ENCODE assay signal across 8 mouse cellular contexts in the genomic region with DNA sequence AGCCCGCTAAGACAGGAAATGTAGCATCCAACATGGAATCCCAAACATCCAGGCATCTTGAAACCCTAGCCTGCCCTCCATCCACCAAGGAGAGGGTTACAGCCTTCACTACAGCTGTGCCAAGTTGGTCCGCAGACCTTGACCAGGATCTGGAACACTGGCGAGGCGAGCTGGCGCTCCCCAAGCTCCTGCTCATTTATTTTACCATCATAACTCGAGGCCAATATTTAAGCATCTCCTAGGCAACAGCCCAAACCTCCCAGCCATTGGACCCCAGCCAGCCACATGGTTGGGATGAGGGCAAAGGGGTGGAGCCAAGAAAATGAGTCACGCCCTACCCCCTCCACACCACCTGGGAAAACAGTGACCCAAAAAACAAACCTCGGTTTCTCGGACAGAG. TPM values are rescaled to one million over a fixed set of nuclear protein-coding genes. Genes with fewer than 3 reads are reported as not detected.
DNase-seq lines count a peak whose midpoint lies in the region; ATAC-seq and TF ChIP-seq lines count a peak whose summit lies in the region.

No protein-coding gene starts in this region.

- peak; percentile 49 for DNase-seq in hindbrain, embryonic 10.5 days (ENCODE audit: low spot score)
- peak; percentile 33 for DNase-seq in brain, adult 2 months (ENCODE audit: low read depth, low spot score)
- peak; percentile 59 to 61 for DNase-seq in gastrocnemius, adult 8-10 months (ENCODE audit: low spot score in 2 of 2)
- no peak for DNase-seq in frontal cortex, adult 2 months (ENCODE audit: extremely low spot score in 1 of 2, low spot score in 1 of 2)

- H3K79me2 ChIP-seq in myocyte (ENCODE audit: control insufficient read depth, insufficient read depth): no peaks in the 10 kb centered on the region

- H3K4me1 ChIP-seq in hindbrain, embryonic 10.5 days (replicated peaks): peaks cover 22% of the 10 kb centered on the region
- peaks cover 11% of the 10 kb centered on the region for H3K4me1 ChIP-seq in hindbrain, embryonic 13.5 days (replicated peaks)
- 0 out of 2 replicates have a peak, but pooled peaks cover 3% of the 10 kb centered on the region for H3K4me1 ChIP-seq in kidney, embryonic 14.5 days (ENCODE audit: control insufficient read depth, insufficient read depth, low read length)

- no peaks in the 10 kb centered on the region for H3K27me3 ChIP-seq in hindbrain, embryonic 10.5 days (ENCODE audit: insufficient read depth, poor library complexity, severe bottlenecking)
- no peaks in the 10 kb centered on the region for H3K27me3 ChIP-seq in hindbrain, embryonic 13.5 days
- H3K27me3 ChIP-seq in kidney, embryonic 14.5 days (ENCODE audit: control insufficient read depth, insufficient read depth, low read length): no peaks in the 10 kb centered on the region
- no peaks in the 10 kb centered on the region for H3K27me3 ChIP-seq in myocyte (ENCODE audit: control insufficient read depth, insufficient read depth, insufficient read length)

- WGBS in hindbrain, embryonic 10.5 days: 62% methylated on average over 9 of the region's 9 CpGs
- 46% methylated on average over 9 of the region's 9 CpGs for WGBS in hindbrain, embryonic 13.5 days
- WGBS in kidney, embryonic 14.5 days: 45% methylated on average over 9 of the region's 9 CpGs

- H3K9ac ChIP-seq in hindbrain, embryonic 13.5 days: no peak overlapping the region
- no peak overlapping the region for H3K9ac ChIP-seq in kidney, embryonic 14.5 days (ENCODE audit: low read depth, low read length)

- no peaks in the 10 kb centered on the region for H3K36me3 ChIP-seq in hindbrain, embryonic 10.5 days
- H3K36me3 ChIP-seq in hindbrain, embryonic 13.5 days: no peaks in the 10 kb centered on the region
- no peaks in the 10 kb centered on the region for H3K36me3 ChIP-seq in kidney, embryonic 14.5 days (ENCODE audit: control insufficient read depth, insufficient read depth, low read length)
- H3K36me3 ChIP-seq in myocyte (ENCODE audit: control insufficient read depth, insufficient read depth): no peaks in the 10 kb centered on the region

- peak; percentile 37 for TF ChIP-seq POLR2A in myocyte (IDR thresholded peaks at IDR 0.05; ENCODE audit: insufficient read length, low read depth)

- H3K27ac ChIP-seq in hindbrain, embryonic 10.5 days: 0 out of 2 replicates have a peak overlapping the region, but pooled peaks have one; percentile 23
- H3K27ac ChIP-seq in hindbrain, embryonic 13.5 days: no peak overlapping the region
- no peak overlapping the region for H3K27ac ChIP-seq in kidney, embryonic 14.5 days (ENCODE audit: low read depth, low read length)

- ATAC-seq in hindbrain, embryonic 13.5 days (ENCODE audit: low FRiP score): no peak; the same call in 1 of the 2 replicates
- ATAC-seq in kidney, embryonic 14.5 days (ENCODE audit: low FRiP score, low TSS enrichment): peak; percentile 76
- ATAC-seq in CD4-positive, CD25-positive, alpha-beta regulatory T cell, adult 4 months: no peak

- no peaks in the 10 kb centered on the region for H3K9me3 ChIP-seq in hindbrain, embryonic 10.5 days
- H3K9me3 ChIP-seq in hindbrain, embryonic 13.5 days: no peaks in the 10 kb centered on the region
- no peaks in the 10 kb centered on the region for H3K9me3 ChIP-seq in kidney, embryonic 14.5 days (ENCODE audit: control insufficient read depth, low read length)

- H3ac ChIP-seq in myocyte (ENCODE audit: control insufficient read depth, insufficient read length): no peak overlapping the region

- H3K4me2 ChIP-seq in hindbrain, embryonic 13.5 days: no peak overlapping the region
- no peak overlapping the region for H3K4me2 ChIP-seq in kidney, embryonic 14.5 days (replicated peaks; ENCODE audit: low read depth, low read length)
- peak overlapping the region; percentile 71 for H3K4me2 ChIP-seq in myocyte (ENCODE audit: low read depth)

- no peak overlapping the region for H3K4me3 ChIP-seq in hindbrain, embryonic 10.5 days
- no peak overlapping the region for H3K4me3 ChIP-seq in hindbrain, embryonic 13.5 days
- H3K4me3 ChIP-seq in kidney, embryonic 14.5 days (ENCODE audit: low read length): no peak overlapping the region
- H3K4me3 ChIP-seq in myocyte: no peak overlapping the region

TF ChIP-seq in myocyte, 11 proteins besides CTCF, POLR2A, EP300 and RAD21:
- no peak for TF ChIP-seq TCF3 (IDR thresholded peaks at IDR 0.05; ENCODE audit: insufficient read length, low read depth)
- TF ChIP-seq MYOG (IDR thresholded peaks at IDR 0.05; ENCODE audit: control insufficient read depth in 1 of 3, insufficient read depth in 1 of 3, insufficient read length in 2 of 3, low read depth in 2 of 3): peak in 1 of 3 experiments; percentile 59
- peak in 1 of 3 experiments; percentile 43 for TF ChIP-seq MYOD1 (IDR thresholded peaks at IDR 0.05; ENCODE audit: control insufficient read depth in 1 of 3, insufficient read length in 2 of 3, low read depth in 2 of 3)
- no peak for TF ChIP-seq SRF (IDR thresholded peaks at IDR 0.05; ENCODE audit: control insufficient read depth, insufficient read length, low read depth)
TF ChIP-seq in myocyte: peak in this region for 2.

RNA-seq across cellular contexts. Expression of a gene that starts 48.0 kb away (rescaled TPM):
- 19.1 and 20.3 TPM in 2 replicates for polyA plus RNA-seq in hindbrain, embryonic 10.5 days (2016; fragmentation: Nextera tagmentation; extraction: Ambion mirVana)
- 27.6 and 28.3 TPM in 2 replicates for polyA plus RNA-seq in hindbrain, embryonic 13.5 days (2015; fragmentation: Nextera tagmentation; extraction: Ambion mirVana)
- 10 to 100 TPM in 3 of 4 experiments, 1 to 10 TPM in 1; 7.7 to 14.5 (median 13.0) TPM for total RNA-seq in gastrocnemius, adult 8-10 months (2022)
- polyA plus RNA-seq in kidney, embryonic 14.5 days (2014; fragmentation: Nextera tagmentation; extraction: Ambion mirVana): 15.5 and 19.3 TPM in 2 replicates
- 34.3 TPM for polyA plus RNA-seq in myocyte (2012; fragmentation: generic; extraction: Trizol)
- polyA plus RNA-seq in CD4-positive, CD25-positive, alpha-beta regulatory T cell, adult 4 months (2017; shearing (Covaris generic)): 1 to 10 TPM; 4.6 to 5.7 TPM
- 35.1 and 36.5 TPM in 2 replicates for polyA plus RNA-seq in frontal cortex, adult 2 months (2012; rRNA removed)

Comparison
In these comparisons a context has a peak if more than half of its experiments do, and no peak if none do; other contexts are left out.
1. DNase-seq: peak in hindbrain, embryonic 10.5 days (single experiment), brain, adult 2 months (single experiment) and gastrocnemius, adult 8-10 months (2 of 2); none in frontal cortex, adult 2 months (0 of 2).